Mouse (Mus musculus) MEL (cell line): ENCODE measurements around the gene Lrrc3b.

ENCODE experiments used
- BHLHE40 ChIP-seq: IDR thresholded peaks from 2 replicates; pipeline ENCODE4 v1.6.1; 2012; ENCODE audit warnings: low read depth, mild to moderate bottlenecking, inconsistent platforms, low read length, improper control_type of control experiment, borderline replicate concordance
- CTCF ChIP-seq, 3 experiments: IDR thresholded peaks in 2 of 3; conservative IDR thresholded peaks in 1 of 3; 2 replicates each; pipeline ENCODE4 v1.5.1; 2011 to 2012; ENCODE audit warnings: low read length in 3 of 3, low read depth in 2 of 3, mild to moderate bottlenecking in 2 of 3, improper control_type of control experiment in 1 of 3, inconsistent platforms in 1 of 3, mixed read lengths in 1 of 3, moderate library complexity in 1 of 3; ENCODE audit not compliant: control insufficient read depth in 1 of 3, insufficient read depth in 1 of 3, poor library complexity in 1 of 3, severe bottlenecking in 1 of 3
- HCFC1 ChIP-seq: IDR thresholded peaks from 2 replicates; pipeline ENCODE4 v1.6.1; 2012; ENCODE audit warnings: low read depth, mild to moderate bottlenecking, inconsistent platforms, low read length, improper control_type of control experiment, moderate library complexity
- RAD21 ChIP-seq: IDR thresholded peaks from 2 replicates; pipeline ENCODE4 v1.6.1; 2011; ENCODE audit warnings: mild to moderate bottlenecking, low read depth, low read length, improper control_type of control experiment
- RCOR1 ChIP-seq: IDR thresholded peaks from 2 replicates; pipeline ENCODE4 v1.6.1; 2012; ENCODE audit warnings: low read depth, mild to moderate bottlenecking, inconsistent platforms, low read length, improper control_type of control experiment

- no peak for TF ChIP-seq CTCF (IDR thresholded peaks at IDR 0.05 in 2 of 3, conservative IDR thresholded peaks at IDR 0.05 in 1 of 3; ENCODE audit: control insufficient read depth in 1 of 3, insufficient read depth in 1 of 3, low read depth in 2 of 3, low read length in 3 of 3, poor library complexity in 1 of 3, severe bottlenecking in 1 of 3)
- TF ChIP-seq HCFC1 = no peak
- TF ChIP-seq RCOR1 = no peak
- TF ChIP-seq RAD21 = no peak
- no peak for TF ChIP-seq BHLHE40
Observed at GRCm38 (mm10) chr14:15384972-15385371, 53.8 kb downstream of the Lrrc3b start.
